Mouse (Mus musculus) heart, embryonic 10.5 days (tissue): ENCODE data around the gene Rbfox1. TPM values are rescaled to one million over a fixed set of nuclear protein-coding genes. Genes with fewer than 3 reads are reported as not detected.

Experiments
- DNase-seq: peaks from one replicate; pipeline ENCODE4 v3.0.0-alpha.2; 2017; ENCODE audit warnings: low spot score
- H3K27ac ChIP-seq: fragments of 300-500 bp; sonication (generic); 2 replicates; pipeline ENCODE4 v1.5.1; 2016; ENCODE audit warnings: mild to moderate bottlenecking
- H3K27me3 ChIP-seq: fragments of 300-500 bp; sonication (generic); 2 replicates; pipeline ENCODE4 v1.6.1; 2016; ENCODE audit warnings: mild to moderate bottlenecking; ENCODE audit not compliant: poor library complexity, insufficient read depth, severe bottlenecking
- H3K36me3 ChIP-seq: fragments of 300-500 bp; sonication (generic); 2 replicates; pipeline ENCODE4 v1.6.1; 2016; ENCODE audit warnings: mild to moderate bottlenecking, moderate library complexity
- H3K4me1 ChIP-seq: fragments of 300-500 bp; sonication (generic); 2 replicates; pipeline ENCODE4 v1.6.1; 2016; ENCODE audit warnings: mild to moderate bottlenecking
- H3K4me3 ChIP-seq: fragments of 300-500 bp; sonication (generic); 2 replicates; pipeline ENCODE4 v1.5.1; 2016; ENCODE audit warnings: mild to moderate bottlenecking, moderate library complexity
- H3K9me3 ChIP-seq: fragments of 300-500 bp; sonication (generic); 2 replicates; pipeline ENCODE4 v1.6.1; 2016; ENCODE audit warnings: mild to moderate bottlenecking, moderate library complexity
- WGBS: fragments of 180-500 bp; shearing (Covaris S2); methylation state at CpG from one replicate; pipeline ENCODE4 v1.1.7; 2016; 5-methylcytosine and 5-hydroxymethylcytosine counted together
- polyA plus RNA-seq: library from polyadenylated mRNA; unstranded; fragments of >200 nt; fragmentation: Nextera tagmentation; extraction: Ambion mirVana; gene quantifications from 2 replicates; pipeline ENCODE4 v1.2.1, GENCODE M21; 2016

Gene Rbfox1
- polyA plus RNA-seq, 1 experiment from 2014 or later, result 2.8 TPM

- Histone ChIP-seq H3K4me3 (no peak overlapping the region), H3K27ac (no peak overlapping the region), H3K4me1 (no peaks in the 10 kb centered on the region), H3K9me3 (no peaks in the 10 kb centered on the region), H3K36me3 (no peaks in the 10 kb centered on the region), H3K27me3 (no peaks in the 10 kb centered on the region)
- 74% methylated on average over 5 of the region's 5 CpGs for WGBS
- no peak for DNase-seq
Measured at GRCm38 (mm10) chr16:6508924-6509323, 623.8 kb downstream of the Rbfox1 start.

GRCm38 (mm10) chr16:6519474-6519873 lies 634.3 kb downstream of the Rbfox1 start:
- Histone ChIP-seq H3K36me3 (no peaks in the 10 kb centered on the region), H3K4me1 (no peaks in the 10 kb centered on the region), H3K4me3 (no peak overlapping the region), H3K9me3 (no peaks in the 10 kb centered on the region), H3K27me3 (no peaks in the 10 kb centered on the region), H3K27ac (no peak overlapping the region)
- no peak for DNase-seq
- WGBS, result 80% methylated on average over 3 of the region's 3 CpGs

- DNase-seq, result no peak
- Histone ChIP-seq H3K4me3 (no peak overlapping the region), H3K9me3 (no peaks in the 10 kb centered on the region), H3K27me3 (no peaks in the 10 kb centered on the region), H3K27ac (no peak overlapping the region), H3K4me1 (no peaks in the 10 kb centered on the region), H3K36me3 (no peaks in the 10 kb centered on the region)
- WGBS, result 76% methylated on average over 3 of the region's 3 CpGs
Measured at GRCm38 (mm10) chr16:6525507-6526170, 640.5 kb downstream of the Rbfox1 start.

- Histone ChIP-seq H3K27me3 (no peaks in the 10 kb centered on the region), H3K27ac (no peak overlapping the region), H3K9me3 (no peaks in the 10 kb centered on the region), H3K4me3 (no peak overlapping the region), H3K4me1 (no peaks in the 10 kb centered on the region), H3K36me3 (no peaks in the 10 kb centered on the region)
- DNase-seq, result no peak
- 83% methylated on average over 3 of the region's 3 CpGs for WGBS
Measured at GRCm38 (mm10) chr16:6531459-6531858, 646.3 kb downstream of the Rbfox1 start.

GRCm38 (mm10) chr16:6532077-6532995 lies 647.2 kb downstream of the Rbfox1 start:
- no peaks in the 10 kb centered on the region for H3K9me3 ChIP-seq
- DNase-seq, result no peak
- H3K27ac ChIP-seq, result no peak overlapping the region
- H3K36me3 ChIP-seq, result no peaks in the 10 kb centered on the region
- WGBS, result 79% methylated on average over 9 of the region's 9 CpGs
- no peak overlapping the region for H3K4me3 ChIP-seq
- H3K27me3 ChIP-seq, result no peaks in the 10 kb centered on the region
- no peaks in the 10 kb centered on the region for H3K4me1 ChIP-seq

- H3K27ac ChIP-seq, result no peak overlapping the region
- no peak for DNase-seq
- no peak overlapping the region for H3K4me3 ChIP-seq
- no peaks in the 10 kb centered on the region for H3K9me3 ChIP-seq
- WGBS, result 56% methylated on average over 4 of the region's 4 CpGs
- H3K27me3 ChIP-seq, result no peaks in the 10 kb centered on the region
- H3K36me3 ChIP-seq, result no peaks in the 10 kb centered on the region
- H3K4me1 ChIP-seq, result no peaks in the 10 kb centered on the region
Measured at GRCm38 (mm10) chr16:6555776-6556175, 670.6 kb downstream of the Rbfox1 start.

GRCm38 (mm10) chr16:6557726-6558125 lies 672.6 kb downstream of the Rbfox1 start:
- Histone ChIP-seq H3K27me3 (no peaks in the 10 kb centered on the region), H3K27ac (no peak overlapping the region)
- WGBS, result 70% methylated on average over 1 of the region's 1 CpGs

GRCm38 (mm10) chr16:6584700-6585099 lies 699.5 kb downstream of the Rbfox1 start:
- WGBS, result 86% methylated on average over 2 of the region's 2 CpGs
- Histone ChIP-seq H3K4me3 (no peak overlapping the region), H3K27me3 (no peaks in the 10 kb centered on the region), H3K9me3 (no peaks in the 10 kb centered on the region), H3K27ac (no peak overlapping the region), H3K36me3 (no peaks in the 10 kb centered on the region), H3K4me1 (no peaks in the 10 kb centered on the region)
- DNase-seq, result no peak

More at GRCm38 (mm10) chr16:6557726-6558125, 672.6 kb downstream of the Rbfox1 start:
- no peak for DNase-seq
- Histone ChIP-seq H3K9me3 (no peaks in the 10 kb centered on the region), H3K36me3 (no peaks in the 10 kb centered on the region), H3K4me3 (no peak overlapping the region), H3K4me1 (no peaks in the 10 kb centered on the region)

- Histone ChIP-seq H3K4me3 (no peak overlapping the region), H3K9me3 (no peaks in the 10 kb centered on the region), H3K27ac (no peak overlapping the region), H3K4me1 (no peaks in the 10 kb centered on the region), H3K27me3 (no peaks in the 10 kb centered on the region), H3K36me3 (no peaks in the 10 kb centered on the region)
- WGBS, result 88% methylated on average over 1 of the region's 1 CpGs
- no peak for DNase-seq
Measured at GRCm38 (mm10) chr16:6585204-6585603, 700.0 kb downstream of the Rbfox1 start.

- Histone ChIP-seq H3K9me3 (no peaks in the 10 kb centered on the region), H3K4me1 (no peaks in the 10 kb centered on the region), H3K27ac (no peak overlapping the region), H3K36me3 (no peaks in the 10 kb centered on the region), H3K4me3 (no peak overlapping the region), H3K27me3 (no peaks in the 10 kb centered on the region)
- DNase-seq, result no peak
- 68% methylated on average over 1 of the region's 1 CpGs for WGBS
Measured at GRCm38 (mm10) chr16:6616526-6616925, 731.4 kb downstream of the Rbfox1 start.

- Histone ChIP-seq H3K4me3 (no peak overlapping the region), H3K4me1 (no peaks in the 10 kb centered on the region)
- WGBS, result 58% methylated on average over 1 of the region's 1 CpGs
Measured at GRCm38 (mm10) chr16:6640330-6640729, 755.2 kb downstream of the Rbfox1 start.

GRCm38 (mm10) chr16:6646941-6647340 lies 761.8 kb downstream of the Rbfox1 start:
- Histone ChIP-seq H3K4me1 (no peaks in the 10 kb centered on the region), H3K36me3 (no peaks in the 10 kb centered on the region), H3K27me3 (no peaks in the 10 kb centered on the region), H3K4me3 (no peak overlapping the region), H3K27ac (no peak overlapping the region), H3K9me3 (no peaks in the 10 kb centered on the region)
- no peak for DNase-seq
- 80% methylated on average over 5 of the region's 5 CpGs for WGBS

More at GRCm38 (mm10) chr16:6640330-6640729, 755.2 kb downstream of the Rbfox1 start:
- Histone ChIP-seq H3K9me3 (no peaks in the 10 kb centered on the region), H3K27ac (no peak overlapping the region), H3K36me3 (no peaks in the 10 kb centered on the region), H3K27me3 (no peaks in the 10 kb centered on the region)
- no peak for DNase-seq

- DNase-seq, result no peak
- H3K27ac ChIP-seq, result no peak overlapping the region
- no peaks in the 10 kb centered on the region for H3K36me3 ChIP-seq
- WGBS, result 67% methylated on average over 1 of the region's 1 CpGs
- no peaks in the 10 kb centered on the region for H3K4me1 ChIP-seq
- H3K4me3 ChIP-seq, result no peak overlapping the region
- H3K9me3 ChIP-seq, result no peaks in the 10 kb centered on the region
- H3K27me3 ChIP-seq, result no peaks in the 10 kb centered on the region
Measured at GRCm38 (mm10) chr16:6648753-6649152, 763.6 kb downstream of the Rbfox1 start.
